Mouse (Mus musculus): ENCODE results near the gene Esrrg. TPM values are rescaled to one million over a fixed set of nuclear protein-coding genes. Genes with fewer than 3 reads are reported as not detected.

The Esrrg gene
- total and polyA plus RNA-seq, 3 experiments: 14.0 to 48.5 (median 45.2) TPM

GRCm38 (mm10) chr1:187604691-187605310 is 3.8 kb upstream of the Esrrg start:
- H3K27me3 ChIP-seq (ENCODE audit: control insufficient read depth, insufficient read depth, low read length): peaks cover 7% of the 10 kb centered on the region
- H3K4me1 ChIP-seq (ENCODE audit: control insufficient read depth, insufficient read depth, low read length): no peaks in the 10 kb centered on the region
- 65% methylated on average over 24 of the region's 24 CpGs for WGBS
- no peak overlapping the region for H3K4me3 ChIP-seq
- intact Hi-C loops (cut with DNase I): loop anchor here (10.0 kb wide), 1 partner anchor 160 kb away; no protein-coding TSS in a partner anchor
- no peaks in the 10 kb centered on the region for H3K79me2 ChIP-seq (replicated peaks; ENCODE audit: control insufficient read depth, insufficient read depth, low read length)
- no peaks in the 10 kb centered on the region for H3K36me3 ChIP-seq (ENCODE audit: control insufficient read depth, insufficient read depth, low read length)
- no peak for TF ChIP-seq EP300 (IDR thresholded peaks at IDR 0.05; ENCODE audit: insufficient read depth, low read depth, low read length)
- no peak for TF ChIP-seq POLR2A (IDR thresholded peaks at IDR 0.05; ENCODE audit: insufficient read depth, low read depth, low read length)
- TF ChIP-seq CTCF (IDR thresholded peaks at IDR 0.05): no peak
- no peak overlapping the region for H3K9ac ChIP-seq (ENCODE audit: low read depth, low read length)
- H3K27ac ChIP-seq: no peak overlapping the region
- no peak for DNase-seq

- H3K27me3 ChIP-seq (ENCODE audit: control insufficient read depth, insufficient read depth, low read length): peaks cover 7% of the 10 kb centered on the region
- WGBS: 23% methylated on average over 32 of the region's 32 CpGs
- no peaks in the 10 kb centered on the region for H3K36me3 ChIP-seq (ENCODE audit: control insufficient read depth, insufficient read depth, low read length)
- no peak for DNase-seq
- no peaks in the 10 kb centered on the region for H3K79me2 ChIP-seq (replicated peaks; ENCODE audit: control insufficient read depth, insufficient read depth, low read length)
- H3K27ac ChIP-seq: no peak overlapping the region
- no peaks in the 10 kb centered on the region for H3K4me1 ChIP-seq (ENCODE audit: control insufficient read depth, insufficient read depth, low read length)
- H3K9ac ChIP-seq (ENCODE audit: low read depth, low read length): no peak overlapping the region
- intact Hi-C loops (cut with DNase I): loop anchor here (10.0 kb wide), 1 partner anchor 159 kb away; no protein-coding TSS in a partner anchor
- no peak overlapping the region for H3K4me3 ChIP-seq
- TF ChIP-seq POLR2A (IDR thresholded peaks at IDR 0.05; ENCODE audit: insufficient read depth, low read depth, low read length): no peak
- no peak for TF ChIP-seq EP300 (IDR thresholded peaks at IDR 0.05; ENCODE audit: insufficient read depth, low read depth, low read length)
- no peak for TF ChIP-seq CTCF (IDR thresholded peaks at IDR 0.05)
Measured at GRCm38 (mm10) chr1:187605391-187606270, 3.0 kb upstream of the Esrrg start.

DNA sequence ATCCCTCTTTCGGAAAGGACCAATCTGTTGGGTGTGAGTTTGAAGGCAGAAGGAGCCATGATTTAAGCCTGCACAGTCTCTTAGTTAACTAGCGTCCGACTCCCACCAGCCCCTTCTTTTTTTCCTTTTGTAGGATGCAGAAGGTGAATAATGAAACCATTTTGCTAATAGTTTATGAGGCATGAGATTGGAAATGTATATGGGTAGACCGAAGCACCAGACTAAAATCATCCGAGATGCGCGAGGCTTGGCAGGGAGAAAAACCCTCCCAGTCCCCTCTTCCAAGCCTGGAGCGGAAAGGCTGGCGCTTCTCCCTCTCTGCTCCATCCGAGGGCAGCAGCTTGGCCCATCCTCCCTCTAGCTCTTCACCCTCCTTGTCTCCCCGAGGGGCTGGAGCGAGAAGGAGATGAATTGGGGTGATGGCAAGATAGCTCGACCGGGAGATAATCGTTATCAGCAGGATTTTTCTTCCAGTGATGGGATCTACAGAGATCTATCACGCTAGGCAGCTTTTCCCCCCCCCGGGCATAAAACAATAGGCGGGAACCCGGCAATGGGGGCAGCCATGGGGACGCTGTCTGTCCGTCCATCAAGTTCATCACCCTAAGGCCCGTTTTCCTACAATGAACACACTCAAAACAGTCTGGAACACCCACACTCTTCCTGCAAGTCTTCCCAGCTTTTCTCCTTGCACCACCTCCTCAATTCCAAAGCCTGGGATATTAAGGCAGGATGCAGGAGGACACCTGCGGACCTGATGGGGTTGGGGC is 2.1 kb upstream of the Esrrg start:
- no peak overlapping the region for H3K9ac ChIP-seq (ENCODE audit: low read depth, low read length)
- TF ChIP-seq EP300 (IDR thresholded peaks at IDR 0.05; ENCODE audit: insufficient read depth, low read depth, low read length): no peak
- TF ChIP-seq POLR2A (IDR thresholded peaks at IDR 0.05; ENCODE audit: insufficient read depth, low read depth, low read length): no peak
- no peak for TF ChIP-seq CTCF (IDR thresholded peaks at IDR 0.05)
- no peaks in the 10 kb centered on the region for H3K79me2 ChIP-seq (replicated peaks; ENCODE audit: control insufficient read depth, insufficient read depth, low read length)
- H3K27me3 ChIP-seq (ENCODE audit: control insufficient read depth, insufficient read depth, low read length): peaks cover 7% of the 10 kb centered on the region
- H3K27ac ChIP-seq: no peak overlapping the region
- 34% methylated on average over 23 of the region's 23 CpGs for WGBS
- intact Hi-C loops (cut with DNase I): loop anchor here (10.0 kb wide), 1 partner anchor 158 kb away; no protein-coding TSS in a partner anchor
- H3K4me1 ChIP-seq (ENCODE audit: control insufficient read depth, insufficient read depth, low read length): no peaks in the 10 kb centered on the region
- H3K4me3 ChIP-seq: no peak overlapping the region
- H3K36me3 ChIP-seq (ENCODE audit: control insufficient read depth, insufficient read depth, low read length): no peaks in the 10 kb centered on the region
- DNase-seq: no peak

DNA sequence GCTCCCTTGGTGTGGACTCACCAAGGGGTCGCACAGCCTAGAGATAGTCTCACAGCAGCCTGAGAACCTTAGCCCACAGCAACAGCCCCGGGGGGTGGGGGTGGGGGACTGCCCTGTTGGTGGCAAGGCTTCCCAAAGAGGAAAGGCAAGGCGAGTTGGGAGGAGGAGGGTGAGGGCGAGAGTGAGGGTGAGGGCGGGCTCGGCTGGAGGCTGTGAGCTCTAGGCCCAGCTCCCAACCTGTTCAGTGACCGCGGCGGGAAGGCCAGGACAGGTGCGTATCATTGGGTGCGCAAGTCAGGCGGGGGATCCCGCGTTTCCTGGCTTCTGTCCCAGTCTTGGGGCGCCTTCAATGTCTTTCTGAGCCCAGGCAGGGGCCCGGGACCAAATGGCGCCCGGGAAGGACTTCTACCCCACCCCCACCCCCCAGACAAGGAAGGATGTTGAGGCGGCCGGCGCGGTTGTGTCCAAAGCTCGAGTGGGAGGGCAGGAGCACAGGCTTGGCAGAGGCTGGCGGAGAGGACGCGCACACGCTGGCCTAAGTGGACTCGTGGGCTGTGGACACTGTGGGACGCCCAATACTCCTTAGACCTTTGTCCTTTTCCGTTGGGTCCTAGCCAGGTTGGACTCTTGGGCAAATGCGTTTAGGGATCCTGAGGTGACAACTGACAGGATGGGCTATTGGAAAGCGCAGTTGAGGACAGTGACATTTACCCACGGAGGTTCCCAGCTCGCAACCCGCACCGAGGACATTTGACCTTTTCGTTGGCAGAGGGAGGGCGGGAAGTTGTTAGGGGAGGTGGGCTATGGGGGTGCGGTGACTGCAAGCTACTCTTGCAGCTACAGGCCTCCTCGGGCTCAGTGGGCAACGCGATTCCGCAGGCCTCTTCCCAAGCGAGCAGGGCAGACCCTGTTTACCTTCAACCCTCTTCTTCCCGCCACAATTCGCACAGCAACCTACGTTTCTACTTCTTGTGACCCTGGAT is 1.2 kb upstream of the Esrrg start:
- Histone ChIP-seq H3K79me2 (replicated peaks; ENCODE audit: control insufficient read depth, insufficient read depth, low read length) (no peaks in the 10 kb centered on the region), H3K4me1 (ENCODE audit: control insufficient read depth, insufficient read depth, low read length) (no peaks in the 10 kb centered on the region), H3K36me3 (ENCODE audit: control insufficient read depth, insufficient read depth, low read length) (no peaks in the 10 kb centered on the region), H3K9ac (ENCODE audit: low read depth, low read length) (no peak overlapping the region), H3K27me3 (ENCODE audit: control insufficient read depth, insufficient read depth, low read length) (peaks cover 7% of the 10 kb centered on the region), H3K4me3 (no peak overlapping the region), H3K27ac (no peak overlapping the region)
- 29% methylated on average over 47 of the region's 47 CpGs for WGBS
- intact Hi-C loops (cut with DNase I): loop anchor here (10.0 kb wide), 1 partner anchor 157 kb away; no protein-coding TSS in a partner anchor
- TF ChIP-seq EP300 (IDR thresholded peaks at IDR 0.05; ENCODE audit: insufficient read depth, low read depth, low read length): no peak
- no peak for TF ChIP-seq CTCF (IDR thresholded peaks at IDR 0.05)
- TF ChIP-seq POLR2A (IDR thresholded peaks at IDR 0.05; ENCODE audit: insufficient read depth, low read depth, low read length): no peak
- no peak for DNase-seq
